ENCODE assay signal across 29 mouse cellular contexts in the genomic region with DNA sequence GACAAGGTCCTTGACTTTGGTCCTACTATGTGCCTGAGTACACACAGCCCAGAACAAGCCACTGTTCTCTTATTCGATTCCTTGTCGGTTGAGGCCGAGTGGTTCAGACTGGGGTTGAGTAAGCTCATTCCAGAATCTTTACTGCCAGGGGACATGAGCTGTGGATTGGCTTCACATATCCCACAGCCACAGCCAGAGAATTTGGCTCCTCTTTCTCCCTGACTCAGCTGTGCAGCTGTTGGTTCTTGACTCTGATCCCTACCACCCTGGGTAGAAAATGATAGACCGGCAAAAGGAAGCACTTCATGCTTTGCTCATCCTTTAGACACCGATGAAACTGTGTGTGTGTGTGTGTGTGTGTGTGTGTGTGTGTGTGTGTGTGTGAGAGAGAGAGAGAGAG. TPM values are rescaled to one million over a fixed set of nuclear protein-coding genes. Genes with fewer than 3 reads are reported as not detected.
DNase-seq lines count a peak whose midpoint lies in the region; ATAC-seq lines count a peak whose summit lies in the region.
"Had no signal": no experiment of that assay in that cellular context is flagged by ENCODE, and none has a peak within 500 bp of the region (broad histone marks: within the 10 kb centered on the region; RNA-seq: fewer than 3 reads in every experiment).

No protein-coding gene starts in this region.

- H3K4me1 ChIP-seq in heart, embryonic 11.5 days (ENCODE audit: control insufficient read depth, insufficient read depth, low read length): no peaks in the 10 kb centered on the region
- no peaks in the 10 kb centered on the region for H3K4me1 ChIP-seq in heart, embryonic 10.5 days
- H3K4me1 ChIP-seq: embryonic facial prominence, embryonic 15.5 days; hindbrain, embryonic 12.5 days; liver, embryonic 13.5 days; midbrain, embryonic 13.5 days; neural tube, embryonic 12.5 days had no signal

- no peak overlapping the region for H3K9ac ChIP-seq in heart, embryonic 11.5 days (ENCODE audit: low read depth, low read length)
- H3K9ac ChIP-seq: embryonic facial prominence, embryonic 15.5 days; hindbrain, embryonic 12.5 days; liver, embryonic 13.5 days; lung, embryonic 14.5 days; midbrain, embryonic 13.5 days; neural tube, embryonic 12.5 days had no signal

- WGBS in heart, embryonic 11.5 days (ENCODE audit: insufficient replicate concordance): 92% methylated on average over 5 of the region's 5 CpGs
- 93% methylated on average over 5 of the region's 5 CpGs for WGBS in heart, embryonic 10.5 days

- peak; percentile 92 for DNase-seq in heart, adult 11 months
- peak; percentile 1 for DNase-seq in fibroblast of lung, adult 2 months (ENCODE audit: low read depth)
- DNase-seq in heart, embryonic 10.5 days (ENCODE audit: low spot score): peak; percentile 39
- no peak for DNase-seq in lung, postnatal 4 days
- DNase-seq in layer of hippocampus, adult 11-12 months (ENCODE audit: low spot score): no peak
- no peak for DNase-seq in lung, adult 18-20 months
- DNase-seq: adrenal gland, postnatal 10 days; cerebellum, adult 8-10 months; cerebellum, postnatal 36 days; embryo, embryonic 11 days; kidney, adult 18-20 months; liver, embryonic 13.5 days; lung, embryonic 14.5 days; retina, postnatal 1 day; thymus, postnatal 25 days had no signal

- no peak for ATAC-seq in heart, embryonic 11.5 days (replicated peaks; ENCODE audit: insufficient number of reproducible peaks, low FRiP score, low TSS enrichment)
- ATAC-seq: forebrain, embryonic 16.5 days; midbrain, embryonic 13.5 days had no signal

- no peak overlapping the region for H3K27ac ChIP-seq in heart, embryonic 11.5 days (ENCODE audit: low read depth, low read length)
- H3K27ac ChIP-seq in heart, embryonic 10.5 days: no peak overlapping the region
- H3K27ac ChIP-seq: embryonic facial prominence, embryonic 15.5 days; hindbrain, embryonic 12.5 days; kidney, postnatal 0 days; left cerebral cortex, adult 2 months; liver, embryonic 13.5 days; midbrain, embryonic 13.5 days; neural tube, embryonic 12.5 days had no signal

- no peaks in the 10 kb centered on the region for H3K9me3 ChIP-seq in heart, embryonic 11.5 days (replicated peaks; ENCODE audit: control insufficient read depth, low read length)
- H3K9me3 ChIP-seq in heart, embryonic 10.5 days: no peaks in the 10 kb centered on the region
- H3K9me3 ChIP-seq: embryonic facial prominence, embryonic 15.5 days; hindbrain, embryonic 12.5 days; liver, embryonic 13.5 days; midbrain, embryonic 13.5 days; neural tube, embryonic 12.5 days had no signal

- H3K36me3 ChIP-seq in heart, embryonic 11.5 days (ENCODE audit: control insufficient read depth, insufficient read depth, low read length): no peaks in the 10 kb centered on the region
- H3K36me3 ChIP-seq in heart, embryonic 10.5 days: no peaks in the 10 kb centered on the region
- H3K36me3 ChIP-seq: embryonic facial prominence, embryonic 15.5 days; hindbrain, embryonic 12.5 days; liver, embryonic 13.5 days; midbrain, embryonic 13.5 days; neural tube, embryonic 12.5 days had no signal

- no peaks in the 10 kb centered on the region for H3K27me3 ChIP-seq in heart, embryonic 11.5 days (ENCODE audit: control insufficient read depth, insufficient read depth, low read length)
- 0 out of 2 replicates have a peak, but pooled peaks cover 5% of the 10 kb centered on the region for H3K27me3 ChIP-seq in heart, embryonic 10.5 days (ENCODE audit: insufficient read depth, poor library complexity, severe bottlenecking)
- H3K27me3 ChIP-seq: embryonic facial prominence, embryonic 15.5 days; hindbrain, embryonic 12.5 days; liver, embryonic 13.5 days; megakaryocyte, embryonic 14.5 days; midbrain, embryonic 13.5 days; neural tube, embryonic 12.5 days had no signal

- H3K4me2 ChIP-seq in heart, embryonic 11.5 days: no peak overlapping the region
- H3K4me2 ChIP-seq: embryonic facial prominence, embryonic 15.5 days; hindbrain, embryonic 12.5 days; liver, embryonic 13.5 days; lung, embryonic 14.5 days; midbrain, embryonic 13.5 days; neural tube, embryonic 12.5 days had no signal

- no peak overlapping the region for H3K4me3 ChIP-seq in heart, embryonic 11.5 days (ENCODE audit: low read depth, low read length)
- no peak overlapping the region for H3K4me3 ChIP-seq in heart, embryonic 10.5 days
- H3K4me3 ChIP-seq: embryonic facial prominence, embryonic 15.5 days; hindbrain, embryonic 12.5 days; left cerebral cortex, adult 2 months; liver, embryonic 13.5 days; megakaryocyte, embryonic 14.5 days; midbrain, embryonic 13.5 days; neural tube, embryonic 12.5 days had no signal

RNA-seq across cellular contexts. Expression of a gene that starts 11.3 kb away (rescaled TPM):
- not detected in 2 replicates for polyA plus RNA-seq in heart, embryonic 11.5 days (2014; fragmentation: Nextera tagmentation; extraction: Ambion mirVana)
- polyA plus RNA-seq in heart, embryonic 10.5 days (2016; fragmentation: Nextera tagmentation; extraction: Ambion mirVana): 0.08 TPM in 1 of 2 replicates, not detected in the other
- polyA plus RNA-seq: brain, embryonic 14.5 days; C2C12; hindbrain, embryonic 12.5 days; kidney, postnatal 0 days; large intestine, adult 2 months; limb, embryonic 14.5 days; liver, embryonic 13.5 days; lung, embryonic 14.5 days; neural tube, embryonic 12.5 days; stomach, embryonic 14.5 days had no signal

RNA-seq across cellular contexts. Expression of a gene that starts 47.5 kb away (rescaled TPM):
- polyA plus RNA-seq in heart, embryonic 11.5 days (2014; fragmentation: Nextera tagmentation; extraction: Ambion mirVana): 0.17 and 0.83 TPM in 2 replicates
- polyA plus RNA-seq in heart, embryonic 10.5 days (2016; fragmentation: Nextera tagmentation; extraction: Ambion mirVana): 0.34 and 0.72 TPM in 2 replicates

RNA-seq across cellular contexts. Expression of a gene that starts 51.0 kb away (rescaled TPM):
- polyA plus RNA-seq in heart, embryonic 11.5 days (2014; fragmentation: Nextera tagmentation; extraction: Ambion mirVana): 53.0 and 60.3 TPM in 2 replicates
- 61.2 and 87.0 TPM in 2 replicates for polyA plus RNA-seq in heart, embryonic 10.5 days (2016; fragmentation: Nextera tagmentation; extraction: Ambion mirVana)

Comparison
In these comparisons a context has a peak if more than half of its experiments do, and no peak if none do; other contexts are left out.
1. DNase-seq: peak in heart, adult 11 months (single experiment), fibroblast of lung, adult 2 months (single experiment) and heart, embryonic 10.5 days (single experiment); none in lung, postnatal 4 days (0 of 2), layer of hippocampus, adult 11-12 months (single experiment) and lung, adult 18-20 months (0 of 2).